Mouse (Mus musculus): ENCODE results near the gene 1700024P04Rik. TPM values are rescaled to one million over a fixed set of nuclear protein-coding genes. Genes with fewer than 3 reads are reported as not detected.

1700024P04Rik gene
- polyA plus RNA-seq, 2 experiments: not detected

- H3K4me3 ChIP-seq (ENCODE audit: insufficient read depth in 1 of 2, low read depth in 2 of 2, low read length in 2 of 2): no peak overlapping the region
- DNase-seq (ENCODE audit: low read depth in 3 of 3, low spot score in 3 of 3) (no peak), ATAC-seq (ENCODE audit: insufficient read depth) (no peak)
- no peak overlapping the region for H3K9ac ChIP-seq (replicated peaks)
- 60% methylated on average over 1 of the region's 1 CpGs for WGBS (ENCODE audit: insufficient replicate concordance)
- TF ChIP-seq CTCF (IDR thresholded peaks at IDR 0.05; ENCODE audit: low read depth) (no peak), EP300 (IDR thresholded peaks at IDR 0.05; ENCODE audit: low read depth) (no peak)
- H3K27ac ChIP-seq: no peak overlapping the region
- H3K4me1 ChIP-seq (replicated peaks; ENCODE audit: control insufficient read depth in 2 of 2, insufficient read depth in 2 of 2, low read length in 1 of 2): peaks cover 0 to 6% of the 10 kb centered on the region in 2 experiments; a peak in 2 of 4 replicates
- H3K9me3 ChIP-seq (ENCODE audit: control insufficient read depth, low read length): no peaks in the 10 kb centered on the region
- H3K27me3 ChIP-seq (ENCODE audit: control insufficient read depth, insufficient read depth, low read length): no peaks in the 10 kb centered on the region
- no peaks in the 10 kb centered on the region for H3K36me3 ChIP-seq (replicated peaks; ENCODE audit: control insufficient read depth, insufficient read depth, low read depth)
- H3K4me2 ChIP-seq (ENCODE audit: low read depth): no peak overlapping the region
These were observed 20.8 kb downstream of the 1700024P04Rik start for GRCm38 (mm10) chr13:98963612-98964011.

- no peak for ATAC-seq (ENCODE audit: insufficient read depth)
- Histone ChIP-seq H3K4me1 (replicated peaks; ENCODE audit: control insufficient read depth in 2 of 2, insufficient read depth in 2 of 2, low read length in 1 of 2) (peaks cover 0 to 6% of the 10 kb centered on the region in 2 experiments; a peak in 2 of 4 replicates), H3K4me2 (ENCODE audit: low read depth) (no peak overlapping the region), H3K4me3 (ENCODE audit: insufficient read depth in 1 of 2, low read depth in 2 of 2, low read length in 2 of 2) (no peak overlapping the region), H3K36me3 (replicated peaks; ENCODE audit: control insufficient read depth, insufficient read depth, low read depth) (no peaks in the 10 kb centered on the region), H3K9me3 (ENCODE audit: control insufficient read depth, low read length) (no peaks in the 10 kb centered on the region), H3K27me3 (ENCODE audit: control insufficient read depth, insufficient read depth, low read length) (no peaks in the 10 kb centered on the region), H3K9ac (replicated peaks) (no peak overlapping the region), H3K27ac (no peak overlapping the region)
- WGBS (ENCODE audit: insufficient replicate concordance): 45% methylated on average over 2 of the region's 2 CpGs
- TF ChIP-seq CTCF (IDR thresholded peaks at IDR 0.05; ENCODE audit: low read depth): no peak
- TF ChIP-seq EP300 (IDR thresholded peaks at IDR 0.05; ENCODE audit: low read depth): no peak
- no peak for DNase-seq (ENCODE audit: low read depth in 3 of 3, low spot score in 3 of 3)
These were observed 26.2 kb downstream of the 1700024P04Rik start for GRCm38 (mm10) chr13:98958177-98958576.

DNA sequence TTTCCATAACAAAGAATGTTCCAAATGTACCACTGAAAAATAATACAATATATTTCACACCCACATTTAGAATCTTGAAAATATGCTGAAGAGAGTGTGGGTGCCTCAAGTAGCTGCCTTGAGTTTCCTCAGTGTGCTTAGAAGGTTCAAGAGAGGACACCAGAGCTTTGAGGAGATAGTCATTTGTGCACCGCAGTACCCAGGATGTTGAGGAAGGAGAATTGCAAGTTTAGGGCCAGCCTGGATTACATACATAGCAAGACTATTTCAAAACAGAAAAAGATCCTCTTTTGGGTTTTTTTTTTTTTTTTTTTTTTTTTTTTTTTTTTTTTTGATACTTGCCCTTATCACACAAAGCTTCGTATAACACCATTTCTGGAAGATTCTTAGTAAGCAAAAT lies 28.2 kb downstream of the 1700024P04Rik start:
- H3K4me3 ChIP-seq (ENCODE audit: insufficient read depth in 1 of 2, low read depth in 2 of 2, low read length in 2 of 2): no peak overlapping the region
- no peak overlapping the region for H3K27ac ChIP-seq
- H3K27me3 ChIP-seq (ENCODE audit: control insufficient read depth, insufficient read depth, low read length): no peaks in the 10 kb centered on the region
- no peak overlapping the region for H3K4me2 ChIP-seq (ENCODE audit: low read depth)
- peaks cover 0 to 6% of the 10 kb centered on the region in 2 experiments; a peak in 2 of 4 replicates for H3K4me1 ChIP-seq (replicated peaks; ENCODE audit: control insufficient read depth in 2 of 2, insufficient read depth in 2 of 2, low read length in 1 of 2)
- H3K9ac ChIP-seq (replicated peaks): no peak overlapping the region
- ATAC-seq (ENCODE audit: insufficient read depth) (no peak), DNase-seq (ENCODE audit: low read depth in 3 of 3, low spot score in 3 of 3) (no peak)
- no peaks in the 10 kb centered on the region for H3K9me3 ChIP-seq (ENCODE audit: control insufficient read depth, low read length)
- TF ChIP-seq CTCF (IDR thresholded peaks at IDR 0.05; ENCODE audit: low read depth): no peak
- no peak for TF ChIP-seq EP300 (IDR thresholded peaks at IDR 0.05; ENCODE audit: low read depth)
- WGBS (ENCODE audit: insufficient replicate concordance): 34% methylated on average over 2 of the region's 2 CpGs
- H3K36me3 ChIP-seq (replicated peaks; ENCODE audit: control insufficient read depth, insufficient read depth, low read depth): no peaks in the 10 kb centered on the region

- no peaks in the 10 kb centered on the region for H3K9me3 ChIP-seq (ENCODE audit: control insufficient read depth, low read length)
- DNase-seq (ENCODE audit: low read depth in 3 of 3, low spot score in 3 of 3) (no peak), ATAC-seq (ENCODE audit: insufficient read depth) (peak; percentile 64)
- peak overlapping the region; percentile 15; the same call in 1 of the 2 replicates for H3K4me2 ChIP-seq (ENCODE audit: low read depth)
- H3K27ac ChIP-seq: no peak overlapping the region
- H3K36me3 ChIP-seq (replicated peaks; ENCODE audit: control insufficient read depth, insufficient read depth, low read depth): no peaks in the 10 kb centered on the region
- no peak overlapping the region for H3K4me3 ChIP-seq (ENCODE audit: insufficient read depth in 1 of 2, low read depth in 2 of 2, low read length in 2 of 2)
- no peaks in the 10 kb centered on the region for H3K27me3 ChIP-seq (ENCODE audit: control insufficient read depth, insufficient read depth, low read length)
- no peak overlapping the region for H3K9ac ChIP-seq (replicated peaks)
- peaks cover 0 to 6% of the 10 kb centered on the region in 2 experiments; a peak in 2 of 4 replicates for H3K4me1 ChIP-seq (replicated peaks; ENCODE audit: control insufficient read depth in 2 of 2, insufficient read depth in 2 of 2, low read length in 1 of 2)
- no peak for TF ChIP-seq EP300 (IDR thresholded peaks at IDR 0.05; ENCODE audit: low read depth)
- no peak for TF ChIP-seq CTCF (IDR thresholded peaks at IDR 0.05; ENCODE audit: low read depth)
- WGBS (ENCODE audit: insufficient replicate concordance): 46% methylated on average over 6 of the region's 6 CpGs
These were observed 28.7 kb downstream of the 1700024P04Rik start for GRCm38 (mm10) chr13:98955676-98956075.

DNA sequence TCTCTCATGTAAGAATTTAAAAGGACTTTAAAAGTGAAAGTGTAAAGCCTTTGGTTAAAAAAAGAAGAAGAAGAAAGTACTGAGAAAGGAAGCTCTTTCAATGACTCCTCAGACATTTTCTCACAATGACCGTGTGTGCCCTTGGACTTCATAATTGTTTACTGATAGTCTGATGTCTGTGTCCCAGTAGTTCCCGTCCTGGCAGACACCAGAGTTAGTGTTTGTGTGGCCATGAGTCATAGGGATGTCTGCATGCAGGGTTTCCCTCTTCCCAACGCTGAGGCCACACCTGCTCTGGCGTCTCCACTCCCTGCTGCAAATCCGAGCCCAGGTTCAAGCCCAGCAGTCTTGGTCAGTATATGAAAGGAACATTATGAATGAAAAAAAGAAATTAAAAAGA lies 29.1 kb downstream of the 1700024P04Rik start:
- Histone ChIP-seq H3K36me3 (replicated peaks; ENCODE audit: control insufficient read depth, insufficient read depth, low read depth) (no peaks in the 10 kb centered on the region), H3K4me1 (replicated peaks; ENCODE audit: control insufficient read depth in 2 of 2, insufficient read depth in 2 of 2, low read length in 1 of 2) (peaks cover 0 to 6% of the 10 kb centered on the region in 2 experiments; a peak in 2 of 4 replicates), H3K27me3 (ENCODE audit: control insufficient read depth, insufficient read depth, low read length) (no peaks in the 10 kb centered on the region), H3K27ac (no peak overlapping the region), H3K9me3 (ENCODE audit: control insufficient read depth, low read length) (no peaks in the 10 kb centered on the region), H3K4me2 (ENCODE audit: low read depth) (peak overlapping the region; percentile 15; the same call in 1 of the 2 replicates), H3K9ac (replicated peaks) (no peak overlapping the region), H3K4me3 (ENCODE audit: insufficient read depth in 1 of 2, low read depth in 2 of 2, low read length in 2 of 2) (no peak overlapping the region)
- DNase-seq (ENCODE audit: low read depth in 3 of 3, low spot score in 3 of 3) (no peak), ATAC-seq (ENCODE audit: insufficient read depth) (0 out of 2 replicates have a peak, but pooled peaks have one; percentile 31)
- 45% methylated on average over 5 of the region's 5 CpGs for WGBS (ENCODE audit: insufficient replicate concordance)
- TF ChIP-seq EP300 (IDR thresholded peaks at IDR 0.05; ENCODE audit: low read depth) (no peak), CTCF (IDR thresholded peaks at IDR 0.05; ENCODE audit: low read depth) (no peak)
